Mouse (Mus musculus) midbrain, embryonic 12.5 days (tissue): ENCODE results near the gene Prrx2. TPM values are rescaled to one million over a fixed set of nuclear protein-coding genes. Genes with fewer than 3 reads are reported as not detected.

ENCODE experiments used
- ATAC-seq: fragments of 200-750 bp; cut with Nextera tagmentation; 2 replicates; pipeline ENCODE4 v1.8.0; 2017; ENCODE audit warnings: low read depth, moderate TSS enrichment, moderate library complexity; ENCODE audit not compliant: low FRiP score
- H3K27ac ChIP-seq: fragments of 300-500 bp; sonication (generic); replicated peaks from 2 replicates; pipeline ENCODE4 v1.5.1; 2016; ENCODE audit warnings: mild to moderate bottlenecking
- H3K27me3 ChIP-seq: fragments of 300-500 bp; sonication (generic); 2 replicates; pipeline ENCODE4 v1.6.1; 2016; ENCODE audit warnings: mild to moderate bottlenecking
- H3K36me3 ChIP-seq: fragments of 300-500 bp; sonication (generic); 2 replicates; pipeline ENCODE4 v1.6.1; 2016
- H3K4me1 ChIP-seq: fragments of 300-500 bp; sonication (generic); 2 replicates; pipeline ENCODE4 v1.6.1; 2016
- H3K4me2 ChIP-seq: fragments of 300-500 bp; sonication (generic); replicated peaks from 2 replicates; pipeline ENCODE4 v1.6.1; 2016; ENCODE audit warnings: mild to moderate bottlenecking, moderate library complexity
- H3K4me3 ChIP-seq: fragments of 300-500 bp; sonication (generic); 2 replicates; pipeline ENCODE4 v1.5.1; 2016; ENCODE audit warnings: mild to moderate bottlenecking
- H3K9ac ChIP-seq: fragments of 300-500 bp; sonication (generic); replicated peaks from 2 replicates; pipeline ENCODE4 v1.6.1; 2016; ENCODE audit warnings: mild to moderate bottlenecking, moderate library complexity
- H3K9me3 ChIP-seq: fragments of 300-500 bp; sonication (generic); 2 replicates; pipeline ENCODE4 v1.6.1; 2016; ENCODE audit warnings: mild to moderate bottlenecking
- WGBS: fragments of 180-500 bp; shearing (Covaris S2); methylation state at CpG from one replicate; pipeline ENCODE4 v1.1.7; 2016; 5-methylcytosine and 5-hydroxymethylcytosine counted together
- polyA plus RNA-seq: library from polyadenylated mRNA; unstranded; fragments of >200 nt; fragmentation: Nextera tagmentation; extraction: Ambion mirVana; gene quantifications from 2 replicates; pipeline ENCODE4 v1.2.1, GENCODE M21; 2016

Gene Prrx2
- polyA plus RNA-seq, 1 experiment from 2014 or later: 24.9 TPM

- Histone ChIP-seq H3K4me2 (no peak overlapping the region), H3K9ac (no peak overlapping the region), H3K4me3 (no peak overlapping the region), H3K27me3 (peaks cover 41% of the 10 kb centered on the region), H3K36me3 (no peaks in the 10 kb centered on the region), H3K4me1 (peaks cover 32% of the 10 kb centered on the region), H3K27ac (no peak overlapping the region), H3K9me3 (no peaks in the 10 kb centered on the region)
- 93% methylated on average over 2 of the region's 2 CpGs for WGBS
- no peak for ATAC-seq
These were observed 28.8 kb upstream of the Prrx2 start for GRCm38 (mm10) chr2:30805983-30806382.

GRCm38 (mm10) chr2:30807147-30807647 is 27.6 kb upstream of the Prrx2 start:
- H3K9ac ChIP-seq: peak overlapping the region; percentile 37; the same call in 1 of the 2 replicates
- peaks cover 5% of the 10 kb centered on the region for H3K36me3 ChIP-seq
- WGBS: 5% methylated on average over 28 of the region's 28 CpGs
- H3K27me3 ChIP-seq: peaks cover 29% of the 10 kb centered on the region
- H3K27ac ChIP-seq: peak overlapping the region; percentile 62
- ATAC-seq: no peak
- peak overlapping the region; percentile 61 for H3K4me3 ChIP-seq
- H3K4me1 ChIP-seq: peaks cover 24% of the 10 kb centered on the region
- peak overlapping the region; percentile 91 for H3K4me2 ChIP-seq
- H3K9me3 ChIP-seq: no peaks in the 10 kb centered on the region

- Histone ChIP-seq H3K36me3 (peaks cover 11% of the 10 kb centered on the region), H3K9me3 (no peaks in the 10 kb centered on the region), H3K4me3 (peak within 1 kb of the TSS; percentile 61), H3K4me2 (peak within 1 kb of the TSS; percentile 91), H3K27ac (peak within 1 kb of the TSS; percentile 62), H3K27me3 (peaks cover 23% of the 10 kb centered on the region), H3K4me1 (peaks cover 24% of the 10 kb centered on the region), H3K9ac (peak within 1 kb of the TSS; percentile 79)
- ATAC-seq: peak; percentile 97
- WGBS: under 1% methylated on average over 44 of the region's 44 CpGs
These were observed 27.0 kb upstream of the Prrx2 start, which contains the start of gene Ntmt1 for GRCm38 (mm10) chr2:30807648-30808295. Gene Ntmt1 (plus strand): TSS chr2:30807826.

GRCm38 (mm10) chr2:30808296-30808655 is 26.5 kb upstream of the Prrx2 start:
- peaks cover 24% of the 10 kb centered on the region for H3K4me1 ChIP-seq
- peak overlapping the region; percentile 62 for H3K27ac ChIP-seq
- H3K9ac ChIP-seq: peak overlapping the region; percentile 79
- H3K4me2 ChIP-seq: peak overlapping the region; percentile 91
- peak overlapping the region; percentile 61 for H3K4me3 ChIP-seq
- H3K27me3 ChIP-seq: peaks cover 18% of the 10 kb centered on the region
- WGBS: 6% methylated on average over 10 of the region's 10 CpGs
- peaks cover 16% of the 10 kb centered on the region for H3K36me3 ChIP-seq
- no peaks in the 10 kb centered on the region for H3K9me3 ChIP-seq
- no peak; the same call in 1 of the 2 replicates for ATAC-seq

GRCm38 (mm10) chr2:30809503-30809902 is 25.3 kb upstream of the Prrx2 start:
- peak overlapping the region; percentile 40 for H3K4me2 ChIP-seq
- ATAC-seq: no peak
- peak overlapping the region; percentile 10; the same call in 1 of the 2 replicates for H3K4me3 ChIP-seq
- H3K36me3 ChIP-seq: peaks cover 28% of the 10 kb centered on the region
- H3K9ac ChIP-seq: no peak overlapping the region
- peaks cover 24% of the 10 kb centered on the region for H3K4me1 ChIP-seq
- no peaks in the 10 kb centered on the region for H3K9me3 ChIP-seq
- H3K27me3 ChIP-seq: peaks cover 8% of the 10 kb centered on the region; the same call in 1 of the 2 replicates
- WGBS: 85% methylated on average over 5 of the region's 5 CpGs
- H3K27ac ChIP-seq: no peak overlapping the region

GRCm38 (mm10) chr2:30810573-30810972 is 24.2 kb upstream of the Prrx2 start:
- Histone ChIP-seq H3K27me3 (0 out of 2 replicates have a peak, but pooled peaks cover 4% of the 10 kb centered on the region), H3K27ac (no peak overlapping the region), H3K9me3 (no peaks in the 10 kb centered on the region), H3K36me3 (peaks cover 39% of the 10 kb centered on the region), H3K9ac (no peak overlapping the region), H3K4me2 (0 out of 2 replicates have a peak overlapping the region, but pooled peaks have one; percentile 7), H3K4me3 (no peak overlapping the region), H3K4me1 (peaks cover 24% of the 10 kb centered on the region)
- no peak for ATAC-seq
- 93% methylated on average over 7 of the region's 7 CpGs for WGBS

GRCm38 (mm10) chr2:30816383-30816782 is 18.4 kb upstream of the Prrx2 start:
- Histone ChIP-seq H3K36me3 (peaks cover 83% of the 10 kb centered on the region), H3K4me2 (no peak overlapping the region), H3K4me1 (no peaks in the 10 kb centered on the region), H3K27ac (no peak overlapping the region), H3K27me3 (no peaks in the 10 kb centered on the region), H3K4me3 (no peak overlapping the region), H3K9me3 (peaks cover 6% of the 10 kb centered on the region; the same call in 1 of the 2 replicates), H3K9ac (no peak overlapping the region)
- WGBS: 85% methylated on average over 1 of the region's 1 CpGs
- no peak for ATAC-seq

GRCm38 (mm10) chr2:30819873-30820272 is 14.9 kb upstream of the Prrx2 start:
- Histone ChIP-seq H3K4me3 (no peak overlapping the region), H3K4me2 (no peak overlapping the region), H3K27me3 (no peaks in the 10 kb centered on the region), H3K4me1 (peaks cover 7% of the 10 kb centered on the region; the same call in 1 of the 2 replicates), H3K9ac (no peak overlapping the region), H3K9me3 (peaks cover 6% of the 10 kb centered on the region; the same call in 1 of the 2 replicates), H3K27ac (no peak overlapping the region), H3K36me3 (peaks cover 86% of the 10 kb centered on the region)
- no peak for ATAC-seq
- WGBS: 97% methylated on average over 5 of the region's 5 CpGs

GRCm38 (mm10) chr2:30821073-30821472 is 13.7 kb upstream of the Prrx2 start:
- no peak overlapping the region for H3K4me3 ChIP-seq
- ATAC-seq: no peak
- no peak overlapping the region for H3K9ac ChIP-seq
- peaks cover 7% of the 10 kb centered on the region; the same call in 1 of the 2 replicates for H3K4me1 ChIP-seq
- 97% methylated on average over 3 of the region's 3 CpGs for WGBS
- H3K27ac ChIP-seq: no peak overlapping the region
- H3K27me3 ChIP-seq: no peaks in the 10 kb centered on the region
- H3K36me3 ChIP-seq: peaks cover 86% of the 10 kb centered on the region
- H3K9me3 ChIP-seq: peaks cover 6% of the 10 kb centered on the region; the same call in 1 of the 2 replicates
- H3K4me2 ChIP-seq: no peak overlapping the region

- H3K4me1 ChIP-seq: peaks cover 21% of the 10 kb centered on the region
These were observed 12.3 kb upstream of the Prrx2 start for GRCm38 (mm10) chr2:30822460-30822859.

GRCm38 (mm10) chr2:30823385-30824153 is 11.2 kb upstream of the Prrx2 start:
- Histone ChIP-seq H3K4me1 (peaks cover 23% of the 10 kb centered on the region), H3K27ac (peak overlapping the region; percentile 46; the same call in 1 of the 2 replicates), H3K4me2 (no peak overlapping the region), H3K9ac (0 out of 2 replicates have a peak overlapping the region, but pooled peaks have one; percentile 28), H3K9me3 (peaks cover 6% of the 10 kb centered on the region; the same call in 1 of the 2 replicates), H3K4me3 (no peak overlapping the region), H3K36me3 (peaks cover 79% of the 10 kb centered on the region), H3K27me3 (no peaks in the 10 kb centered on the region)
- no peak for ATAC-seq
- 85% methylated on average over 13 of the region's 13 CpGs for WGBS

More at GRCm38 (mm10) chr2:30822460-30822859, 12.3 kb upstream of the Prrx2 start:
- WGBS: 91% methylated on average over 8 of the region's 8 CpGs
- no peak overlapping the region for H3K27ac ChIP-seq
- ATAC-seq: no peak
- H3K27me3 ChIP-seq: no peaks in the 10 kb centered on the region
- H3K4me3 ChIP-seq: no peak overlapping the region
- H3K9me3 ChIP-seq: peaks cover 6% of the 10 kb centered on the region; the same call in 1 of the 2 replicates
- H3K9ac ChIP-seq: no peak overlapping the region
- H3K4me2 ChIP-seq: no peak overlapping the region
- peaks cover 83% of the 10 kb centered on the region for H3K36me3 ChIP-seq
